Mouse (Mus musculus) embryo, embryonic 9.5 days (tissue): Measurements from ENCODE around the gene Cib1.

ENCODE experiments used
- DNase-seq: peaks from one replicate; pipeline ENCODE4 v3.0.0-alpha.2; 2017; ENCODE audit errors: extremely low spot score

The Cib1 gene

DNA sequence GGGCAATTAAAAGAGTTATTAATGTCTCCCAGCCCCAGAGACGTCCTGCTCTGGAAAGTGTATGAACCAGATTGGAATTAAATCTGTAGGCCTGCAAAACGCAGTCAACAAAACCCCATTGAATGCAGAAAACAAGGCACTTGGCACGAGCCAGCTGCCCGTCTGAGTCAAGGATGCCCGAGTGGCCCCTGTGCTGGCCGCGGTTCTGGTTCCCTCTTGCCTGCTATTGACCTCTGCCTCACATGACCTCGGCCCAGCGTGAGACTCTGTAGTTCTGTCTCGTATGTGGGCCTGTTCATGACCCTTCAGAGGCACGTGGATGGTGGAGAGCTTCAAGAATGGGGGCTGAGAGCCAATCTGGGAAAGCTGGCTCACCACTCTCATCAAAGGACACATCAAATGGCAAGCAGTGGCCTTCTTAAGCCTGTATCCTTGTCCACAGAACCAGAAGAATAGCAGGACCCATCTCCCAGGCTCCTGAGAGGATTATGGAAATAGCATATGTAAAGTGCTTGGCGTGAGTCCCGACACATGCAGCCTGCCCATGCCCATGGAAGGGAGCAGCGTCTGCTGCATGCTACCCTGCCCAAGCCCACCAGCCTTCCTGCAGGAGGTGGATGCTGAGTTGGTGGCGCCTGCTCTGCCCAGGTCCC, 30.6 kb downstream of the Cib1 start:
- DNase-seq = no peak

DNA sequence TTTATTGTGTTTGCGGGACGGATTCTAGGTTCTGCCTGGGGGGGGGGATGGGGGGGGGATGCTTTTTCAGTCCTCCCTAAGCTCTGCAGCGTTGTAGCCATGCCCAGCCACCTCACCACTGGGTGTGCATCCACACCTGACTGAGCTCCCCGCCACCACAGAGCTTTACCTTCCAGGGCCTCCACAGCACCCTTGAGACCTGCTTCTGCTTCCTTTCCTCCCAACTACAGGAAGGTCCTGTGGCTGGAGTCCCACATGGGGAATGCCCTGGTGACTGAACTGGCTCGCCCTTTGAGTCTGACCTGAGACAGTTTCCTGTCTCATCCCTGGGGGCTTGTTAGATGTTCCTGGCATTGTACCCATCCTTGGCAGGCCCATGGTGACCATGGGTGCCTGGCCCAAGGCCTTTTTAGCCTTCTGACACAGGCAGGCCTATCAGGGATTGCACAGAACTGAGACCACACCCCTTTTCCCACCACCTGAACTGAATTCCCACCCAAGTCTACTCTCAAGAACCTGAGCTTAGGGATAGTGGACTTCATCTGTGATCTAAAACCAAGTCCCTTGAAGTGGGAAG, 31.6 kb downstream of the Cib1 start:
- no peak for DNase-seq

DNA sequence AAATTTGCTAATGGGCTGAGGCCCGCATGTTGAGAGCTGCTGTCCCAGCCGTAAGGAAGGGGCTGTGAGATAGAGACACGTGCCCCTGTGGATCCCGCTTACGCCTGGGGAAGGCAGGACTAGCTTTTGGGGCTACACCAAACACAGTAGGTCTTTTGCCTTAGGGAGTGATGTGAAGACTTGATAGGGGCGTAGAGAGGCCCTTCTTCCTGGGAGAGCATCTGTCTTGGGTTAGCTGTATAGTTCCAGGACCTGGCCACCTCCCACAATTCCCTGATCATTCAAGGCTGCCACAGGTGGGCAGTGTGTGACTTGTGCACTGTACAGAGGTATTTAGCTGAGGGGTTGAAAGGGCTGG, 32.0 kb downstream of the Cib1 start:
- DNase-seq = no peak

GRCm38 (mm10) chr7:80199851-80200587, 32.6 kb downstream of the Cib1 start:
- DNase-seq = no peak

- no peak for DNase-seq
These were observed 33.3 kb downstream of the Cib1 start for GRCm38 (mm10) chr7:80199286-80199685.

GRCm38 (mm10) chr7:80198863-80199262, 33.8 kb downstream of the Cib1 start:
- no peak for DNase-seq

GRCm38 (mm10) chr7:80197941-80198778, 34.5 kb downstream of the Cib1 start:
- DNase-seq = peak; percentile 91

DNA sequence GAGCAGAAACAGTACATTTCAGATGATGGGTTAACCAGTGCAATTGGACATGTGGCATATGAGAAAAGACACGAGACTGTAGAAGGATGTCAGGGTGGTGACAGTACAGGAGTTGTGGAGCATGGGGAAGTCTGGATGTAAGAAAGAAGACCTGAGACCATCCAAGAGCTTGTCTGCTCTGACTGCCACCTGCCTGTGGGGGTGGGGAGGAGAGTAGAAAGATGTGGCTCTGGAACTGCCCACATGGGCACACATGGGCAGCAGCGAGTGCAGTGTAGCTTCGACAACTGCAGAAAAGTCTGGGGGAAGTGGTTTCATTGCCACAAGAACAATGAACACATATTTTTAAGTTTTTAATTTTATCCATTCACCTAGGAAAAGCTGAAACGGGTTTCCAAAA, 35.2 kb downstream of the Cib1 start:
- peak; percentile 25 for DNase-seq

DNA sequence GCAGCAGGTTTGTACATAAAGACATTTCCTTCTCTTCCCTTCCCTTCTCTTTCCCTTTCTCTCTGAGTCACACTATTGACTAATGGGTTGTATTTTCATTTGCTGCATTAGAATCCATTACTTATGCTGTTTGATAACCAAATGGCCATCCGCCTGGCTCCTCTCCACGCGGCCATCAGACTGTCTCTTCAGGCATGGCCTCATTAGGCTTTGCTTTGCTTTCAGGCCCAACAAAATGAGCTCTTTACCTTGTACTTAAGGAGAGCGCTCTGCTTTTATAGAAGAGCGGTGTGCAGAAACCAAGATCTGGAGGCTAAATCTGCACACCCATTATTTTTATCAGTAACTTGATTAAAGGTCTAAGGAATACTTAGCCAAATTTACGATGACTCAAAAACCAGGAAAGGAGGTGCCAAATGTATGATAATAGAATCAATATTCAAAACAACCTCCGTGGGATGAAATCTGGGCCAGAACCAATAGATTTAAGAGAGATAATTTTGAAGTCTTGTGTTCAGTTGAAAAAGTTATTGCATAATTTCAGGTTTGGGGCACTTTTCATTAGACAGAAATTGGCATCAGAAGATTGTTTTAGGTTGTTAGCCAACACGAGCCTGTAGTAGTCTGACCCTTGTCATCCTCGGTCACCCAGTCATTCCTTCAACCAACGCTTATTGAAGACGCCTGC, 36.9 kb downstream of the Cib1 start:
- no peak for DNase-seq

DNA sequence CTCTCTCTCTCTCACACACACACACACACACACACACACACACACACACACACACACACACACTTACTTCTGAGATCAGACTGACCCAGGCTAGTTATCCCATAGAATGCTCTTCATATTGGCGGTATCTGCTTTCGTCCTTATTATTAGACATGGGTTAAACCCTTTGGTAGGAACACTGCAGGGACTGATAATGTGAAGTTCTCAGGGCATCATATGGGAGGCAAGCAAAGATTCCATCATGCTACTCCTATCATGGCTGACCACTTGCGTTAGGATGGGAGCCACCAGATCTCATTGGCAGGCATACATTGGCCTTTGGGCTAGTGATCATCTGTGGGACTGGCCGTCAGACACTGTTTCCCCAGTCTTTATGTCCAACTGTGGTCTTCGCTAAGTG, 37.5 kb downstream of the Cib1 start:
- DNase-seq = no peak

GRCm38 (mm10) chr7:80193941-80194739, 38.5 kb downstream of the Cib1 start:
- DNase-seq = no peak

DNA sequence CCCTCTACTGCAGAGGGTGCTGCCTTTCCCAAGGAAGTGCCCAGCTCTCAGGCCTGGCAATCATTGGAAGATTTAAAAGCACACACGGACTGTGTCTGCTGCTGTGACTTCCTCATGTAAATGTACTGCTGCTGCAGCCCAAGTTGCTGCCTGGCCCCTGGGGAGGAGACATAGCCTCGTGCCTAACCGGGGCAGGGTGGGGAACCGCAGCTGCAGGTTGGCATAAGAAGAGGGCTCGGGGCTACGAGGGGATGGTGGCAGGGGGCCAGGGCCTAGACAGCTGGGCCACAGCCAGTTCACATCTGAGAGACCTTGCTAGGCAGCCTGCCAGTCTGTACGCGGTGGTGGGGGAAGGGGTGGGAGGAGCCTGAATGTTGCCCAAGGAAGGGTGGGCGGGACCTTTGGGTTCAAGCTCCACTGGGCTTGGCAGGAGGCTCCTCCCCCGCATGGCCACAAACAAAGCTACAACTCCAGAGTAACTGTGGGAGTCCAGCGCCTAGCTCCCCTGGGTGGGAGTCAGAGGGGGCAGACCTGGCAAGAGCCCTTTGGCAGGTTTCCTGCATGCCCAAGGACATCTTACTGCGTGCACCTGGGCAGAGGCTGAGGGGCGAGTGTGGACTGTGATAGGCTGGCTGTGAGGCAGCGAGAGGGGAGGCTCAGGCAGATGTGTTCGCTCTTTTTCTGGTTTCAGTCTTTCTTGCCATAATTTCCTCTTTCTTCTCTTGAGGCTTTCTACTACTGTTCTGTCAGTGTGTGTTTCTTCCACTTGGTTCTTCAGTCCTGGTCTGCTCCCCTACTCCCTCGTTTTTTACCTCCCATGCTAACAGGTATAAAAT, 40.2 kb downstream of the Cib1 start:
- DNase-seq = peak; percentile 87

- peak; percentile 32 for DNase-seq
These were observed 41.2 kb downstream of the Cib1 start for GRCm38 (mm10) chr7:80191455-80191854.

GRCm38 (mm10) chr7:80189147-80189933, 43.3 kb downstream of the Cib1 start:
- DNase-seq = no peak

- no peak for DNase-seq
These were observed 44.0 kb downstream of the Cib1 start for GRCm38 (mm10) chr7:80188579-80189125.

GRCm38 (mm10) chr7:80187501-80187900, 45.1 kb downstream of the Cib1 start:
- no peak for DNase-seq

DNA sequence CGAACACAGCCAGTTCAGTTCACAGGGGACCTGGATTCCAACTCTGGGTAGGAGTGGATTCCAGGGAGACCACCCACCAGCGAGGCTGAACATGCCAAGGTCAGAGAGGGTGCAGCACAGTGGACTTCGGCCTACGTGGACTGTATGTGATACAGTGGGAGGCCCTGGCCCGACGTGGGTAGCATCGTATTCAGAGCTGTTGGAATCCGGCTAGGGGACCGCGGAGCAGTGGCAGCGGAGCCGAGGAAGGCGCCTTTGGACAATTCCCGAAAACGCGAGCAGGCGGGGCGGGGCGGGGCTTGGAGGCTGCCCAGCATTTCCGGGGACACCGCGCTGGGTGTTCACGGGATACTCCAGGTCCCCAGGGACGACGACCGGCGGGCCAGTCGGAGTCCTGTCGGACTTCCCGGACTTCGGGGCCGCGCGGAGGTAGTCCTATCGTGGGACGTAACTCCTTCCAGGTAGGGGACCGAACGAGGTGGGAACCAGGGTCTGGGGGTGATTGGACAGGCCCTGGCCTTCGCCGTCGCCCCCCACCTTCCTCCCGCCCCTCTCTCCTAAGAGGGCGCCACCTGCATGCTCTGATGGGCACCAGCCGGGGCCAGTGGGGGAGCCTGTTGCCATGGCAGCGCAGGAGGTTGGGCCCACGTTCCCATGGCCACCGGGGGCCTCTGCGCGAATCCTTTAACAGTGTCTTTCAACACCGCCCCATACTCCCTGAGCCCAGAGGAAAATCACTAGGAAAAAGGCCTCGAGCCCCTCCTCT, 45.9 kb downstream of the Cib1 start, which contains the start of gene Sema4b:
Gene Sema4b (plus strand): TSS at position 311 of the 766 bp plus-strand sequence.
- peak; percentile 93 for DNase-seq

DNA sequence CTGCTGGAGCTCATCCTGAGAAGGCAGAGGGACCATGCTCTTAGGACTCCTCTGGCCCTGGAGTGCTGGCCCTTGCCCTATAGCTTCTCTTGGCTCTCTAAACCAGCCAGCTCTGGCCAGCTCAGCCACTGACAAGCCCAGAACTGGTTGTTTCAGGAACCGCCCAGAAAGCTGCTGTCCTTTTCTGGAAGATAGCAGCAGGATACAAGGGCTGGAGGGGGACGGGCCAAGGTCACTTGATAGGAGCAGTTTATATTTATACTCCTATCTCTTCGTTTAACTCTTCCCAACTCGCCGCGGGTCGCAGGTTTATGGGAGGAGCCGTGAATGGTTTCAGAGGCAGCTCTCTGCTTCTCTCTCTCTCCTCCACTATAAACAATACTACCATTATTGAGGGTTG, 46.6 kb downstream of the Cib1 start:
- DNase-seq = peak; percentile 20
